Mouse (Mus musculus) liver, adult (tissue): ENCODE data around the gene Rftn2.
A peak's percentile ranks its signal among the peaks of the same experiment; 100 is the strongest.

Experiments used
- GATA4 ChIP-seq: IDR thresholded peaks from 2 replicates; pipeline ENCODE4 v1.6.1; 2014; ENCODE audit warnings: mild to moderate bottlenecking, low read length; ENCODE audit not compliant: insufficient replicate concordance

The Rftn2 gene

GRCm38 (mm10) chr1:55161895-55162294 is 64.7 kb downstream of the Rftn2 start:
- TF ChIP-seq GATA4: no peak

GRCm38 (mm10) chr1:55160831-55161638 is 65.5 kb downstream of the Rftn2 start:
- no peak for TF ChIP-seq GATA4

- no peak for TF ChIP-seq GATA4
Measured at GRCm38 (mm10) chr1:55160218-55160617, 66.4 kb downstream of the Rftn2 start.

- TF ChIP-seq GATA4: no peak
Measured at GRCm38 (mm10) chr1:55158821-55159220, 67.8 kb downstream of the Rftn2 start.

GRCm38 (mm10) chr1:55158211-55158610 is 68.4 kb downstream of the Rftn2 start:
- TF ChIP-seq GATA4: no peak

- no peak for TF ChIP-seq GATA4
Measured at GRCm38 (mm10) chr1:55157329-55157728, 69.3 kb downstream of the Rftn2 start.

GRCm38 (mm10) chr1:55145556-55145955 is 81.0 kb downstream of the Rftn2 start:
- 0 out of 2 replicates have a peak, but pooled peaks have one; percentile 23 for TF ChIP-seq GATA4

GRCm38 (mm10) chr1:55144338-55144737 is 82.2 kb downstream of the Rftn2 start:
- no peak for TF ChIP-seq GATA4

- no peak for TF ChIP-seq GATA4
Measured at GRCm38 (mm10) chr1:55135846-55136245, 90.7 kb downstream of the Rftn2 start.

GRCm38 (mm10) chr1:55134301-55134700 is 92.3 kb downstream of the Rftn2 start:
- no peak for TF ChIP-seq GATA4

GRCm38 (mm10) chr1:55133173-55133572 is 93.4 kb downstream of the Rftn2 start:
- no peak for TF ChIP-seq GATA4

- TF ChIP-seq GATA4: no peak
Measured at GRCm38 (mm10) chr1:55132308-55132707, 94.3 kb downstream of the Rftn2 start.

- TF ChIP-seq GATA4: no peak
Measured at GRCm38 (mm10) chr1:55131424-55132014, 95.1 kb downstream of the Rftn2 start.

GRCm38 (mm10) chr1:55130943-55131401 is 95.6 kb downstream of the Rftn2 start, which contains the start of gene Mob4:
Gene Mob4 (plus strand): TSS chr1:55131231.
- TF ChIP-seq GATA4: peak; percentile 29; the same call in 1 of the 2 replicates

- no peak for TF ChIP-seq GATA4
Measured at GRCm38 (mm10) chr1:55130190-55130916, 96.2 kb downstream of the Rftn2 start.

- no peak for TF ChIP-seq GATA4
Measured at GRCm38 (mm10) chr1:55129716-55130115, 96.9 kb downstream of the Rftn2 start.
